Mouse (Mus musculus) cerebellum, adult 11 months (tissue): ENCODE results near the gene Ncam2.

ENCODE experiments used
- DNase-seq: peaks from one replicate; pipeline ENCODE4 v3.0.0; 2022

Gene Ncam2

DNA sequence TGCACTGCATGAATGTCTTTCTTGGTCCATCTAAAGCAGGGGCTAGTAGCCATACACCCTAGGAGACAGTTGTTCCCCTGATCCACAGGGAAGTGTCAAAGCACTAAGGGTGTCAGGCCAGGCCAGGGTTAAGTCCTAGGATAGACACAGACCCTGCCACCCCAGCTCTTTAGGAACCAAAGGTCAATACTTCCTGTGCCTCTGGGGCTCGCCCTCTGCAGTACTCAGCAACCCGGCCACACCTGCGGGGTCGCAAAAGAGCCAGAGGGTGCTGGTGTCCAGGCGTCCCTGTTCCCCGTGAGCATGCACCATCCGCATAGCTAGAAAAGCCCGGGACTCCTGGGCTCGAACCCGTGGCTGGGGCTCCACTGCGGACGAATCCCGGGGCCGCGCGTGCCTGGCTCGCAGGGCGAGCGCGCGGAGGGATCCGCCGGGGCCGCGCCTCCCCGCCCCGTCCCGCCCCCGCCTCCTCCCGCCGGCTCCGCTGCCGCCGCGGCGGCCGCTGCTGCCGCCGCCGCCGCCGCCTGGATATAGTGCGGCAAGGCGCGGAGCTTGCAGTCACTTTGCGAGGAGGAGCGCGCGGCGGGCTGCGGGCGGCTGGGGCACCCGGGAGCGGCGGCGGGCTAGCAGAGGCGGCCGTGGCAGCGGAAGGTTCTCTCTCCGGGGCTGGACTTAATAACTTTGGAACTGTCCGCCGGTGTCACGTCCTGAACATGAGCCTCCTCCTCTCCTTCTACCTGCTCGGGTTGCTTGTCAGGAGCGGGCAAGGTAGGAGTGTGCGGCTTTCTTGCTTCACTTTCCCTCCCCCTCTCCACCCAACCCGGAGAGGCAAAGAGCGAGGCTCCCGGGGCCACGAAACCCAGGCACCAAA lies at the start of gene Ncam2:
Gene Ncam2, plus strand, starts transcription at position 497 of the 871 bp plus-strand sequence.
- peak; percentile 64 for DNase-seq

DNA sequence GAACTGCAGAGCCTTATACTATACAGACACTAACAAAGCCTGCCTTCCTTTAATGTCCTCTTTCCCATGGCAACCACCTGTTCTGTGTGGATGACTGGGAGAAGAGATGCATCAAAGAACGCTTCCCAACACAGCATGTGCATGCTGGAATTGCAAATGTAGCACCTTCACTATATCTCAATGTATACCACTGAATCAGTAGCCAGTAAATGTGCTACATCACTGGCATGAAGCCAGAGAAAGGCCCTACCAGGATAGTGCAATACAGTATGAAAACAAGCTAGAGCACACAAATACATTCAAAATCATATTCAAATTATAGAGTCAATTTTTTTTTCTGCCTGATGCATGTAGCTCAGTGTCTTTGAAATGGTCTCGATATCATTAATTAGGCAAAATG lies 29.7 kb upstream of the Ncam2 start:
- DNase-seq, result no peak

- DNase-seq, result no peak
Observed at GRCm38 (mm10) chr16:81175302-81175943, 25.1 kb upstream of the Ncam2 start.

DNA sequence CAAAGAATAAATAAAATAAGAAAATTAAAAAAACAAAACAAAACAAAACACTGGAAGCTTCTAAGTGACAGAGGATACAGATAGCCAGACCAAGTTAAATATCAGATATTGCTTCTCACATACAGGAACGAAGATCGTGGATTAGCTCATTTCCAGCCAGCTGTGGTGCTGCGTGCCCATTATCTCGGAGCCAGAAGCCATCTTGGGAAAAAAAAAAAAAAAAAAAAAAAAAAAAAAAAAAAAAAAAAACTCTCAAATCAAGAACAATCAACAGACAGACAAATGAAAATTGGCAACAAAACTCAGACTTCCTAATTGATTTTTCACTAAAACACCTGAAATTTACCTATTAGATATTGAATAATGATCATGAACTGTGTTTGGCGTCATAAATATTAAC lies 20.7 kb upstream of the Ncam2 start:
- no peak for DNase-seq

DNA sequence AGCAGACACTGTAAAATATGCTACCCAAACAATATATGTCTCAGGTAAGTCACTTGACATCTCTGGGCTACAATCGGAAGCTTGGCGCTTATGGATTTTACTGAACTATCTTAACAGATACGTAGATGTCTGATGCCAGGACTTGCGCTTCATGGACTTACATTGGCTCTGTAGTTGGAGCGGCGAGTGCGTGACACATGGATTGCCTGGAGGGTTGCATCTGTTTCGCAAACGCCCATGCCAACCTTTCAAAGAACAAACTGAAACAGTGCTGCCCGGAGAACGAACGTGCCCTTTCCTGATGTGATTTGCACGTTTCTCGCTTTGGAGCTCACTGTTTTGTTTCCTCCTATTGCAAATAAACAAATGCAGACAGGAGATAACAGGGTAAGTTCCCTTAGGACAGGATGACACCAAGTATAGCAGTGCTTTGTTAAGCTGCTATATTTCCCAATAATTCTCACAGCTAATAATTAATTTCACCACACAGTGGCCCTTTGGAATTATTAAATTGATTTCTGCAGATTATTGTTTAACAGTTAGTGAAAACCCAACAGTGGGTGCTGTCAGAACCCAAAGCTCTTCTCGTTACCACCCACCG lies 12.8 kb upstream of the Ncam2 start:
- DNase-seq, result no peak

GRCm38 (mm10) chr16:81191621-81192020 lies 8.9 kb upstream of the Ncam2 start:
- DNase-seq, result no peak

DNA sequence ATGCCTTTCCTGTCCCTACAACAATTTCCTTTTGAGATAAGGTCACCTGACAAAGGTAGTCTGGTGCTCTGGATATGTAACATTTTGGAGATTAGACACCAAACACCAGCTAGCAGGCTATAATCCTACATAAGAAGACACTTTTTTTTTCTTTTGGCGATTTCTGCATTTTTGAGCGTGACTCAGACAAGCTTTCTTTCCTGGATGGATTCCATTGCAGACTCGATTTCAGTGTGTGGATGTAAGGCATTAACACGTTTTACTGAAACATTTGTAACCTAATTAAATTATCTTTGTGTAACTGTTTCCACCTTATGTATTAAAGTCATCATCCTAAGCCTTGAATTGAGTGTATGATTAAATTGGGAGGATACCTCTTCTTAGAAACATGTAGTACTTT lies 7.9 kb upstream of the Ncam2 start:
- DNase-seq, result no peak

DNA sequence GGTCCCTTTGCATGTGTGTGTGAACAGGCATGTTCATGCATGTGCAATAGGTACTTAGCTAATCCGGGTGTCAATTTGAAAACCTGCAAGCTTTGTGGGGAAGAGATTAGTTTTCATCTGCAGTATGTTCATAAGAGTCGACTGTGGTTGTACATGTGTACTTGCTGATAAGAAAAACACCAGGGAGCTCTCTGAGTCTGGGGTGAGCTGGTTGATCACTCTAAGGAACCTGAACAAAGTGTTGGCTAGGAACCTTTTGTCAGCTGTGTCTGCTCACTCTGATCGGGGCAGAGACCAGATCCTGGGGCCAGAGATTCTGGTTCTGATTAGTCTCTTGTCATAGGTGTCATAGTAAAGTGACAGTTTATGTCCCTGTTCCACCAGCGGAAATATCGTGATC lies 1.0 kb upstream of the Ncam2 start:
- no peak for DNase-seq

- no peak for DNase-seq
Observed at GRCm38 (mm10) chr16:81201471-81201870, 974 bp downstream of the Ncam2 start.

DNA sequence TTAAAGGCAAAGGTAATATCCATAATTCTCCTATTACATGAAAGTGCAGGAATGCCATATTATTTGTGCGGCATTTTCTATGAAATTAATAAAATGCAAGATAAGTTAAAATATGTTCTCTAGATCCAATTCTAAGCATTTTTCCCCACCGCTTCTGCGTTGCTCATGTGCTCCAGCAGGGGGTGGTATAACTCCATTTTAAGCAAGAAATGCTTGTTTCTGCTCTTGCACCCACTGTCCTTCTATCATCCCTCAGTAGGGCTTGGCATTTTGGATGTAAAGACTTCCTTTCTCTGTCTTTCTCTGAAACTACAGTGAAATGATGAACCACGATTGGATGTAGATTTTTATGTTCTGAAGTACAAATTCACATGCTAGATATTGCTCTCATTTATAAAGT lies 1.5 kb downstream of the Ncam2 start:
- peak; percentile 50 for DNase-seq

GRCm38 (mm10) chr16:81202721-81203161 lies 2.2 kb downstream of the Ncam2 start:
- no peak for DNase-seq

- DNase-seq, result no peak
Observed at GRCm38 (mm10) chr16:81204405-81205034, 4.0 kb downstream of the Ncam2 start.

DNA sequence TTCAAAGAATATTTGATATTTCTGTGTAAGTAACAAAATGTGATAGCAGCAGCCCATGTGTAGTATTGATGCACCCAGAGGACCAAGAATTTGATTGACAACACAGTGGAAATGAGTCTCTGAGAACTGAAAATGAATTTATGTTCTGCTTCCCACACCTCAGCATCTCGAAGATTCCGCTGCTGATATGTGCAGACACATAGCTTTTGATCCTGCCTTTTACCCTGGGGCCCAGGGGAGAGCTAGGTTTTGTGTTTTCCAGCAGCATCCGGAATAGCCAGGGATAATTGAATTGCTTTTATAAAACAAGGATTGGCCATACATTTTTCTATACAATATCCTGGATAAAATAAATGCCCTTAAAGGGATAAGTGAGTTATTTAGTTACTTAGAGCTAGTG lies 20.7 kb downstream of the Ncam2 start:
- no peak for DNase-seq

- DNase-seq, result no peak
Observed at GRCm38 (mm10) chr16:81223841-81224240, 23.3 kb downstream of the Ncam2 start.

- no peak for DNase-seq
Observed at GRCm38 (mm10) chr16:81224253-81224652, 23.8 kb downstream of the Ncam2 start.

DNA sequence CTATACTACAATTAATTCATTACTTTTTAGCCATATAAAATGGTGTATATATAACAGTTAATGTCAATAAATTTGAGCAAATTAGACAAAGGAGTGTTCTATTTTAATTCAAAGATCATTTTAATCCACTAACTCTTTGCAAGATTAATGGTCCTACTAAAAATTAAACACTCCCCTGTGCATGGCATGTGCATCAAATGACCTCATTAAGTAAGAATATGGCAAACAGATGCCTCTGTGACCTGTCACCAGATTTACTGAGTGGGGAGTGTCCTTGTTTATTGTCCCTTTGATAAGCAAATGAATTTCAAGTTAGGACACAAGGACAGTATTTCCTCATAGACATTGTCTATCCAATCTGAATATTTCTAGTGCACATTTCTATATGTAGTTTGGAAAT lies 54.4 kb downstream of the Ncam2 start:
- no peak for DNase-seq

DNA sequence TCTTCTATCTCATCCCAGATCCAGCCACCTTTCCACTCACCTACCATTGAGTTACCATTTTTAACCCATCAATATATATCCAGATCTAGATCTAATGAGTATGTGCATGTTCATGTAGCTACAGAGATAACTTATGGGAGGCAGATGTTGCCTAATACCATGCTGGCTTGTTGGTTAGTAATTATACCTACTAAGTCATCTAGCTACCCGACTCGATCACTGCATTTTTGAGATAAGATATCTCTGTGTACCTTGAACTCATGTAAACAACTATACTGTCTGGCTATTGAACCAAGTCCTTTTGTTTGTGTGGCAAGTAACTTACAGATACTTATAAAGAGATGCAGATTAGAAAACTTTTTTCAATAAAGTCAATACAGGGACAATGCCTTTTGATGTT lies 59.9 kb downstream of the Ncam2 start:
- DNase-seq, result no peak

- no peak for DNase-seq
Observed at GRCm38 (mm10) chr16:81273597-81274360, 73.3 kb downstream of the Ncam2 start.

DNA sequence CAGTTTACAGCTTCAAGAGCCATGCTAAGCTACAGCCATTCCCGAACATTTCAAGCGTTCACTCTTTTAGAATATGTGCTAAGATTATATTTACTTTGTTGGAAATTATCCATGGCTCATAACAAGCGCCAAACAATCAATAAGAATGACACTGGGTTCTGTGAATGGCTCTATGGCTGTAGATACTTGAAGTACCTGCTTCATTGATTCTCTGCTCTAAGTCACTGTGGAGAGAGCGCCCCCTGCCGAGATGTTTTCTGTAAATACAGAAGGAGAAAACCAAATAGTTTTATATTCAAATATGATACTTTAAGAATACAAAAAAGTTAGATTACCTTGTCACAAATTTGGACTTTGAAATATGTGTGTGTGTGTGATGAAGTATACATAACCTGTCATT lies 83.7 kb downstream of the Ncam2 start:
- DNase-seq, result peak; percentile 20

DNA sequence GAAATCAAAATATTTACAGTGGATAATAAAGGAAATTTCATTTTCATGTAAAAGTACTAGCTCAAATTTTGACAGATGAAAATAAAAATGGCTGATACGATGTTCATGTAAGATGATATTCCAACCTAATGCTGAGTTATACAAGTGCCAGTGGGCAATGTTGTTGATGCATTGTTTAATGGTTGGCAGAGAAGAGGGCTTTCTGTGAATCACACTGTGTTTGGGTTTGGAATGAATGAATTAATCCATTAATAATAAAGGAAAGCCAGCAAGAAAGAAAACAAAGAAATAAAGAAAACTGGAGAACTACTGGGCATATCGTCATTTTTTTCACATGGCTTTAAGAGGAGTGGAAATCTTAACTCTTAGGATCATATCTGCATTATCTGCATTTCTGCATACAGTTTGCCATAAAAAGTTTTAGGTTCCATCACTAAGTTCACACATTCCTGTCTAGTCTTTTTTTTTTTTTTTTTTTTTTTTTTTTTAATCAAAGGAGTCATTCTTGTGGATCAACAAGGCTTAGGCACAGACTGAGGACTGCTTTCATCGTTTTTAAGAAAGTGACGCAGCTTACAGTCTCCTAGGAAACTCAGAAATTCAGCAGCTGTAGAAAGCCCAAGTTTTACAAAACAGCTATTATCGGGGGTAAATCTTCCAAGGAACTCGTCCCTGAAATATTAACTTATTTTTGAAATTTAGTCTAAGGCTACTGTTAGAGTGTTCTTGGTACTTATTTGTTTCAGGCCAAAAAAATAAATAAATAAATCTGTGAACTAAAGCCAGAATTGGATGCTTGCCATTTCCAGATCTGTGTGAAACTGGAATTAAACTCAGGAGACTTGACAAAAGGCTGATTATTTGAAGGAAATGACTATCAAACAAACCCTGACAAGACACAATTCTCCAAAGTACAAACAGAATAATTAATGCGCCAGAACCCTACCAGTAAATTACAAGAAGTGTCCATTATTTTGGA lies 84.7 kb downstream of the Ncam2 start:
- no peak for DNase-seq

GRCm38 (mm10) chr16:81285882-81286281 lies 85.4 kb downstream of the Ncam2 start:
- no peak for DNase-seq
